Mouse (Mus musculus) activated CD4-positive, CD25-positive, alpha-beta regulatory T cell (primary cell): ENCODE data around the gene Cdyl. TPM values are rescaled to one million over a fixed set of nuclear protein-coding genes. Genes with fewer than 3 reads are reported as not detected.

Experiments
- polyA plus RNA-seq, 2 experiments: library from polyadenylated mRNA; unstranded; fragments of 100-300 nt; shearing (Covaris generic); gene quantifications; one replicate each; pipeline ENCODE4 v1.2.1; 2017

Gene Cdyl
- 10 to 100 TPM; 12.1 to 15.6 TPM for polyA plus RNA-seq

DNA sequence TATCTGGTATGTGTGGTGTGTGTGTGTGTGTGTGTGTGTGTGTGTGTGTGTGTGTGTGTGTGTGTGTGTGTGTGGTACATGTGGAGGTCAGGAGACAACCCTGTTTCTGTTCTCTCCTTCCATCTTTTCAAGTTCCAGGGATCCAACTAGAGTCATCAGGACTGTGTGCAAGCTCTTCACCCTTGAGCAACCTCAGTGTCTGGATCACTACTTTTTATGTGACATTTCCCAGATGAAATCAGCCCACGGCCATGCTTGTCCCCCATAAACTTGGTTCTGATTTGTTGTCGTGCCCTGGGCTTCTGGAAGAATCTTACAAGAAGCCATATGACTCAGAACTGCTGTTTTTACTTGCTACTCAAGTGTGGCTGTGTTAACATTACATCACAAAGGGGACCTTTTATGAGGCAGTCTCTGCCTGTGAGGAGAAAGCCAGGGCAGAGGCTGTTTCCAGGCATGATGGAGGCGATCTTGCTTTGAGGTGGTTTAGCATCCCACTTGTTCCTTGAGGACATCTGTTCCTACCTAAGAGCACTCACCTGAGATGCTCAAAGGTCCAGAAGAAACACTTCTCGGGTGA, at the start of gene Cdyl:
Gene Cdyl (plus strand): TSS at position 428 of the 580 bp plus-strand sequence.

GRCm38 (mm10) chr13:35905879-35906481, 246.3 kb downstream of the Cdyl start, which contains the start of gene Rpp40:
Gene Rpp40 (minus strand): TSS chr13:35906359.

Other genes with a start within 250 kb of the Cdyl start
- gene Rpp40, start 246.5 kb downstream of the Cdyl start, polyA plus RNA-seq, result 10 to 100 TPM in 1 of 2 experiments, 1 to 10 TPM in 1; 6.5 to 12.3 TPM